Mouse (Mus musculus): ENCODE data around the gene Tubgcp4. TPM values are rescaled to one million over a fixed set of nuclear protein-coding genes. Genes with fewer than 3 reads are reported as not detected.

The Tubgcp4 gene
- polyA plus RNA-seq, 1 experiment from 2014 or later = 74.5 TPM

- Histone ChIP-seq H3K36me3 (peaks cover 43% of the 10 kb centered on the region), H3K9ac (no peak overlapping the region), H3K4me1 (no peaks in the 10 kb centered on the region), H3K27ac (no peak overlapping the region), H3K4me3 (no peak overlapping the region), H3K9me3 (replicated peaks) (no peaks in the 10 kb centered on the region), H3K27me3 (no peaks in the 10 kb centered on the region), H3K4me2 (replicated peaks) (no peak overlapping the region)
- WGBS = 91% methylated on average over 3 of the region's 3 CpGs
- no peak for ATAC-seq (ENCODE audit: low FRiP score)
Measured at GRCm38 (mm10) chr2:121153100-121153499, 17.4 kb upstream of the Tubgcp4 start.

DNA sequence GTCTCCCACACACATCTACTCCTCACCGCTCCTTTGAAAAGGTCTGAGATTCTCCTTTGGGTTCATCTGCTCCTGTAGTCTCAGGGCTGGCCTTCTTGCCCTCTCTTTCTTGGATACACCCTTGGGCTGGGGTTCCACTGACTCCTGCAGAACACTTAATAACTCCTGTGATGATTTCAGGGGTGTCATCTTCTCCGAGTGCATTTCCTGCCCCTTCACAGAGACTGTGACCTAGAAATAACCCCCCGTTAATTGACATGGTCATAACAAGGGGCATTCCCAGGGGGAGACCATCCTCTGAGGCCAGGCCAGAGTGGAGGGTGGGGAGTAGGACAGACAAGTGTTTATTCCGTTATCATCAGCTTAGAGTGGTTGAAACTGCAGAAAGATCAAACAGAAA is 1.3 kb upstream of the Tubgcp4 start:
- H3K4me1 ChIP-seq = peaks cover 24% of the 10 kb centered on the region
- 0 out of 2 replicates have a peak overlapping the region, but pooled peaks have one; percentile 90 for H3K9ac ChIP-seq
- no peaks in the 10 kb centered on the region for H3K9me3 ChIP-seq (replicated peaks)
- no peaks in the 10 kb centered on the region for H3K27me3 ChIP-seq
- H3K27ac ChIP-seq = no peak overlapping the region
- H3K4me3 ChIP-seq = peak overlapping the region; percentile 83
- no peak for ATAC-seq (ENCODE audit: low FRiP score)
- H3K36me3 ChIP-seq = peaks cover 26% of the 10 kb centered on the region
- WGBS = 63% methylated on average over 4 of the region's 4 CpGs
- H3K4me2 ChIP-seq (replicated peaks) = peak overlapping the region; percentile 74

DNA sequence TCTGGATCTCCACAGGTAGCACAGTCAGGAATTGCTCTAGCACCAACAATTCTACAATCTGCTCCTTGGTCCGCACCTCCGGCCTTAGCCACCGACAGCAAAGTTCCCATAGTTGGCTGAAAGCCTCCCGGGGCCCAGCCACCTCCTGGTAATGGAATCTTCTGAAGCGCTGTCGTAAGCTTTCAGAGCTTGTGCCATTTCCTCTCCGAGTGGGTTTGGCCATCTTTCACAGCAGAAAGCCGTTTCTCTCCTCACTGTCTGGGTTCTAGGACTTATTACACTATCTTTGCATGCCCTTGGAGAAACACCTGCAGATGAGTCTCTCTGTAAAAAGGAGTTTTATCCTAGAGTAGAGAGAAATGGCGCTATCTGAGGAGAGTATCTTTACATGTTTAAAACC is 552 bp upstream of the Tubgcp4 start:
- Histone ChIP-seq H3K27me3 (no peaks in the 10 kb centered on the region), H3K4me3 (peak overlapping the region; percentile 83), H3K4me2 (replicated peaks) (peak overlapping the region; percentile 74), H3K4me1 (peaks cover 24% of the 10 kb centered on the region), H3K9me3 (replicated peaks) (no peaks in the 10 kb centered on the region), H3K27ac (no peak overlapping the region), H3K36me3 (peaks cover 28% of the 10 kb centered on the region), H3K9ac (peak overlapping the region; percentile 90)
- ATAC-seq (ENCODE audit: low FRiP score) = no peak
- 6% methylated on average over 9 of the region's 9 CpGs for WGBS

- Histone ChIP-seq H3K4me2 (replicated peaks) (peak within 1 kb of the TSS; percentile 74), H3K9ac (peak within 1 kb of the TSS; percentile 90), H3K4me1 (peaks cover 24% of the 10 kb centered on the region), H3K9me3 (replicated peaks) (no peaks in the 10 kb centered on the region), H3K27me3 (no peaks in the 10 kb centered on the region), H3K36me3 (peaks cover 36% of the 10 kb centered on the region), H3K4me3 (peak within 1 kb of the TSS; percentile 83), H3K27ac (peak within 1 kb of the TSS; percentile 88)
- under 1% methylated on average over 66 of the region's 66 CpGs for WGBS
- peak; percentile 96 for ATAC-seq (ENCODE audit: low FRiP score)
Measured at GRCm38 (mm10) chr2:121170980-121171742, 707 bp downstream of the Tubgcp4 start, which contains the start of gene Zscan29. Gene Zscan29, minus strand, starts transcription at chr2:121171125.

GRCm38 (mm10) chr2:121178828-121179479 is 8.5 kb downstream of the Tubgcp4 start:
- H3K27me3 ChIP-seq = no peaks in the 10 kb centered on the region
- no peak overlapping the region for H3K4me2 ChIP-seq (replicated peaks)
- no peak overlapping the region for H3K27ac ChIP-seq
- 97% methylated on average over 3 of the region's 3 CpGs for WGBS
- no peaks in the 10 kb centered on the region for H3K9me3 ChIP-seq (replicated peaks)
- ATAC-seq (ENCODE audit: low FRiP score) = no peak
- no peak overlapping the region for H3K9ac ChIP-seq
- H3K4me1 ChIP-seq = no peaks in the 10 kb centered on the region
- peaks cover 73% of the 10 kb centered on the region for H3K36me3 ChIP-seq
- H3K4me3 ChIP-seq = no peak overlapping the region

GRCm38 (mm10) chr2:121183431-121183830 is 13.0 kb downstream of the Tubgcp4 start:
- WGBS = 90% methylated on average over 5 of the region's 5 CpGs
- Histone ChIP-seq H3K9ac (no peak overlapping the region), H3K4me2 (replicated peaks) (no peak overlapping the region), H3K4me1 (no peaks in the 10 kb centered on the region), H3K4me3 (no peak overlapping the region), H3K27me3 (no peaks in the 10 kb centered on the region), H3K9me3 (replicated peaks) (no peaks in the 10 kb centered on the region), H3K27ac (no peak overlapping the region), H3K36me3 (peaks cover 68% of the 10 kb centered on the region)
- no peak for ATAC-seq (ENCODE audit: low FRiP score)

GRCm38 (mm10) chr2:121184142-121184541 is 13.7 kb downstream of the Tubgcp4 start:
- 96% methylated on average over 7 of the region's 7 CpGs for WGBS
- Histone ChIP-seq H3K27ac (no peak overlapping the region), H3K4me2 (replicated peaks) (no peak overlapping the region), H3K9me3 (replicated peaks) (no peaks in the 10 kb centered on the region), H3K36me3 (peaks cover 68% of the 10 kb centered on the region), H3K4me3 (no peak overlapping the region), H3K4me1 (no peaks in the 10 kb centered on the region), H3K9ac (no peak overlapping the region), H3K27me3 (no peaks in the 10 kb centered on the region)
- ATAC-seq (ENCODE audit: low FRiP score) = no peak

DNA sequence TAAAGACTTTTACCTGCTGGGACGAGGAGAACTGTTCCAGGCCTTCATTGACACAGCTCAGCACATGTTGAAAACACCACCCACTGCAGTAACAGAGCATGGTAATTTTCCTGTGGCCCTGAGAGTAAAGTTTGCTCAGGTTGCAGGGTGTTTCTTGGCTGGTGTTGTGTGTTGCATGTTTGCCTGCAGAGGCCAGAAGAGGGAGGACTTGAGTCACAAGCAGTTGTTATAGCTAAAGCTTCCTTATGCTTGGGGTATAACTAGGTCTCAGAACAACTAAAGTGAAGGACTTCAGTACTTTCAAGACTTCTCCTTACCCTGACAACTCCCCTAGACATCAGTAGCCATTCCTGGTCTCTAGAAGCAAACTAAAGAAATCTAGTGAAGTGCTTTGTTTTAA is 18.1 kb downstream of the Tubgcp4 start:
- no peak overlapping the region for H3K9ac ChIP-seq
- no peak overlapping the region for H3K4me2 ChIP-seq (replicated peaks)
- H3K27me3 ChIP-seq = no peaks in the 10 kb centered on the region
- H3K36me3 ChIP-seq = peaks cover 87% of the 10 kb centered on the region
- no peaks in the 10 kb centered on the region for H3K9me3 ChIP-seq (replicated peaks)
- H3K27ac ChIP-seq = no peak overlapping the region
- no peak for ATAC-seq (ENCODE audit: low FRiP score)
- no peaks in the 10 kb centered on the region for H3K4me1 ChIP-seq
- no peak overlapping the region for H3K4me3 ChIP-seq
- 88% methylated on average over 1 of the region's 1 CpGs for whole genome bisulfite sequencing

DNA sequence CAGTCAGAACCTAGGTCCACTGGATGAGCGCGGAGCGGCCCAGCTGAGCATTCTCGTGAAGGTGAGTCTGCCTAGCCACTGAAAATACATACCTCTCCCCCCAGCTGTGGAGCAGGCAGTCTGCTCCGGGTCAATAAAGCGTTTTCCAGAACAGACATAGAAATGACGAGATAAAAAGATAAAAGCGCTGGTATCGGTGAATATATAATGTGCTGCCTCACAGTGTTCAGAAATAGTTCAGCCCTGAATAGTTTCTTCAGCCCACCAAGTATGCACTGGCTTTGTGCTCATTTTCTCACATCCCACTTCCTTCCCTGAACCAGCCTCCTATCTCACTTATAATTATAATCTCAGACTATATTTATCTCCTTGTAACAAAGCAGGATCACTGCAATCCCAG is 25.0 kb downstream of the Tubgcp4 start:
- Histone ChIP-seq H3K4me2 (replicated peaks) (no peak overlapping the region), H3K27me3 (no peaks in the 10 kb centered on the region), H3K4me1 (no peaks in the 10 kb centered on the region), H3K9ac (no peak overlapping the region), H3K27ac (no peak overlapping the region), H3K4me3 (no peak overlapping the region), H3K9me3 (replicated peaks) (no peaks in the 10 kb centered on the region), H3K36me3 (peaks cover 97% of the 10 kb centered on the region)
- 95% methylated on average over 9 of the region's 9 CpGs for WGBS
- no peak for ATAC-seq (ENCODE audit: low FRiP score)

DNA sequence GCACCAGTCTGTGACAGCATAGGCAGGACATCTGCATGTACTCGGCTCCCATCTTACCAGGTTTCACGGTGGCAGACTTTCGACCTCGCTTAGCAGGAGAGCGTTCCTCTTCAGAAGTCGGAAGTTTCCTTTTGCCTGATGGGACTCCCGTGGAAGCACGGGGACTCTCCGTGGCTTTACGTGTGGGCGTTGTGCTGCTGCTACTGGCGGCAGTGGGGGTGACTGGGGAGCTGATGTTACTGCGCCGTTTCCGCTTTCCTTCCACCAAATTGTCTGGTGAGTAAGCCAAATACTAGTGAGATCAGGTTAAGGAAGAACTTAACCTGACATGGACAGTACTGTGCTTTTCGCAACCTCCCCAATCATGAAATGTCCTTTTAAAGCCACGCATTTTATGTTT is 33.8 kb downstream of the Tubgcp4 start:
- H3K27me3 ChIP-seq = no peaks in the 10 kb centered on the region
- 92% methylated on average over 17 of the region's 17 CpGs for WGBS
- H3K4me1 ChIP-seq = no peaks in the 10 kb centered on the region
- no peak overlapping the region for H3K4me2 ChIP-seq (replicated peaks)
- no peak overlapping the region for H3K27ac ChIP-seq
- H3K36me3 ChIP-seq = peaks cover 97% of the 10 kb centered on the region
- no peaks in the 10 kb centered on the region for H3K9me3 ChIP-seq (replicated peaks)
- H3K4me3 ChIP-seq = no peak overlapping the region
- H3K9ac ChIP-seq = no peak overlapping the region
- ATAC-seq (ENCODE audit: low FRiP score) = no peak

- WGBS = 94% methylated on average over 3 of the region's 3 CpGs
- Histone ChIP-seq H3K9ac (no peak overlapping the region), H3K4me2 (replicated peaks) (no peak overlapping the region), H3K27ac (no peak overlapping the region), H3K36me3 (peaks cover 95% of the 10 kb centered on the region), H3K9me3 (replicated peaks) (no peaks in the 10 kb centered on the region), H3K4me3 (no peak overlapping the region), H3K27me3 (no peaks in the 10 kb centered on the region), H3K4me1 (no peaks in the 10 kb centered on the region)
- ATAC-seq (ENCODE audit: low FRiP score) = no peak
Measured at GRCm38 (mm10) chr2:121206541-121206940, 36.1 kb downstream of the Tubgcp4 start.

GRCm38 (mm10) chr2:121214491-121214890 is 44.0 kb downstream of the Tubgcp4 start:
- Histone ChIP-seq H3K4me1 (no peaks in the 10 kb centered on the region), H3K27ac (no peak overlapping the region), H3K27me3 (no peaks in the 10 kb centered on the region), H3K9ac (no peak overlapping the region), H3K4me3 (no peak overlapping the region), H3K9me3 (replicated peaks) (no peaks in the 10 kb centered on the region), H3K4me2 (replicated peaks) (no peak overlapping the region), H3K36me3 (peaks cover 87% of the 10 kb centered on the region)
- ATAC-seq (ENCODE audit: low FRiP score) = no peak
- WGBS = 98% methylated on average over 3 of the region's 3 CpGs

- peaks cover 82% of the 10 kb centered on the region for H3K36me3 ChIP-seq
- no peaks in the 10 kb centered on the region for H3K27me3 ChIP-seq
Measured at GRCm38 (mm10) chr2:121219177-121219576, 48.7 kb downstream of the Tubgcp4 start.

More at GRCm38 (mm10) chr2:121219177-121219576, 48.7 kb downstream of the Tubgcp4 start:
- no peak for ATAC-seq (ENCODE audit: low FRiP score)
- no peak overlapping the region for H3K4me3 ChIP-seq
- H3K27ac ChIP-seq = no peak overlapping the region
- H3K9me3 ChIP-seq (replicated peaks) = no peaks in the 10 kb centered on the region
- H3K4me1 ChIP-seq = 0 out of 2 replicates have a peak, but pooled peaks cover 2% of the 10 kb centered on the region
- H3K9ac ChIP-seq = no peak overlapping the region
- H3K4me2 ChIP-seq (replicated peaks) = no peak overlapping the region

All from hindbrain, embryonic 12.5 days (tissue).